Mouse (Mus musculus): ENCODE results near the gene Usp32.

Usp32 gene

GRCm38 (mm10) chr11:84947206-84947605, 192.8 kb downstream of the Usp32 start:
- DNase-seq (ENCODE audit: low spot score), result no peak

- no peak for DNase-seq (ENCODE audit: low spot score)
Observed at GRCm38 (mm10) chr11:84945841-84946240, 194.1 kb downstream of the Usp32 start.

- no peak for DNase-seq (ENCODE audit: low spot score)
Observed at GRCm38 (mm10) chr11:84944639-84945435, 195.1 kb downstream of the Usp32 start.

GRCm38 (mm10) chr11:84943948-84944347, 196.0 kb downstream of the Usp32 start:
- peak; percentile 29 for DNase-seq (ENCODE audit: low spot score)

- no peak for DNase-seq (ENCODE audit: low spot score)
Observed at GRCm38 (mm10) chr11:84940140-84940539, 199.8 kb downstream of the Usp32 start.

- DNase-seq (ENCODE audit: low spot score), result no peak
Observed at GRCm38 (mm10) chr11:84939508-84940053, 200.4 kb downstream of the Usp32 start.

All from urinary bladder, postnatal 10 days (tissue).